Mouse (Mus musculus) heart, postnatal 10 days (tissue): Measurements from ENCODE around the gene Mlycd. TPM values are rescaled to one million over a fixed set of nuclear protein-coding genes. Genes with fewer than 3 reads are reported as not detected.
A peak's percentile ranks its signal among the peaks of the same experiment; 100 is the strongest.

Experiments
- DNase-seq, 2 experiments: peaks; one replicate each; pipeline ENCODE4 v3.0.0; 2021
- intact Hi-C: fragments of 180-260 bp; cut with DNase I; formaldehyde crosslinking; loops from one replicate; pipeline ENCODE4 v1.15.1; 2025
- total RNA-seq, 2 experiments: library from RNA; stranded (reverse); gene quantifications; 2 replicates each; pipeline ENCODE4 v1.2.3; 2021

Gene Mlycd
- total RNA-seq, 2 experiments from 2014 or later: 98.4 to 115 TPM

- intact Hi-C loops: no loop called here
- no peak for DNase-seq
These were observed 34.2 kb downstream of the Mlycd start for GRCm38 (mm10) chr8:119428766-119429327.

- intact Hi-C loops: no loop called here
- no peak for DNase-seq
These were observed 34.9 kb downstream of the Mlycd start for GRCm38 (mm10) chr8:119429552-119429951.

- DNase-seq: no peak
- intact Hi-C loops: no loop called here
These were observed 35.6 kb downstream of the Mlycd start for GRCm38 (mm10) chr8:119430250-119430649.

GRCm38 (mm10) chr8:119430690-119431089 lies 36.0 kb downstream of the Mlycd start:
- intact Hi-C loops: no loop called here

GRCm38 (mm10) chr8:119432372-119432771 lies 37.7 kb downstream of the Mlycd start:
- intact Hi-C loops: no loop called here

More at GRCm38 (mm10) chr8:119430690-119431089, 36.0 kb downstream of the Mlycd start:
- no peak for DNase-seq

GRCm38 (mm10) chr8:119433582-119434174 lies 39.0 kb downstream of the Mlycd start, which contains the start of gene Osgin1:
Osgin1 (plus strand) TSS chr8:119434124.
- intact Hi-C loops: no loop called here
- DNase-seq: no peak

More at GRCm38 (mm10) chr8:119432372-119432771, 37.7 kb downstream of the Mlycd start:
- DNase-seq: no peak

- DNase-seq: no peak
These were observed 39.9 kb downstream of the Mlycd start for GRCm38 (mm10) chr8:119434569-119434968.

GRCm38 (mm10) chr8:119435527-119435926 lies 40.8 kb downstream of the Mlycd start:
- intact Hi-C loops: no loop called here

More at GRCm38 (mm10) chr8:119434569-119434968, 39.9 kb downstream of the Mlycd start:
- intact Hi-C loops: no loop called here

GRCm38 (mm10) chr8:119436331-119436730 lies 41.7 kb downstream of the Mlycd start:
- intact Hi-C loops: no loop called here

More at GRCm38 (mm10) chr8:119435527-119435926, 40.8 kb downstream of the Mlycd start:
- DNase-seq: no peak

GRCm38 (mm10) chr8:119436933-119437332 lies 42.3 kb downstream of the Mlycd start:
- intact Hi-C loops: no loop called here
- peak; percentile 80 to 85 for DNase-seq

More at GRCm38 (mm10) chr8:119436331-119436730, 41.7 kb downstream of the Mlycd start:
- no peak for DNase-seq

GRCm38 (mm10) chr8:119437506-119437905 lies 42.8 kb downstream of the Mlycd start:
- no peak for DNase-seq
- intact Hi-C loops: no loop called here

- no peak for DNase-seq
- intact Hi-C loops: no loop called here
These were observed 44.2 kb downstream of the Mlycd start for GRCm38 (mm10) chr8:119438876-119439275.

- intact Hi-C loops: no loop called here
- DNase-seq: no peak
These were observed 44.7 kb downstream of the Mlycd start for GRCm38 (mm10) chr8:119439424-119439823.

GRCm38 (mm10) chr8:119439893-119440249 lies 45.2 kb downstream of the Mlycd start:
- intact Hi-C loops: loop anchor here (2.0 kb wide), 4 partner anchors 17 to 165 kb away; partner anchors contain the start of gene Taf1c
- no peak for DNase-seq

- peak; percentile 87 to 91 for DNase-seq
- intact Hi-C loops: loop anchor here (2.0 kb wide), 4 partner anchors 18 to 164 kb away; partner anchors contain the start of gene Taf1c
These were observed 45.7 kb downstream of the Mlycd start for GRCm38 (mm10) chr8:119440250-119440951.

- intact Hi-C loops: loop anchor here (2.0 kb wide), 4 partner anchors 18 to 164 kb away; partner anchors contain the start of gene Taf1c
- no peak for DNase-seq
These were observed 46.2 kb downstream of the Mlycd start for GRCm38 (mm10) chr8:119440952-119441270.

GRCm38 (mm10) chr8:119442013-119442412 lies 47.3 kb downstream of the Mlycd start:
- intact Hi-C loops: no loop called here
- DNase-seq: no peak

- no peak for DNase-seq
- intact Hi-C loops: no loop called here
These were observed 48.3 kb downstream of the Mlycd start for GRCm38 (mm10) chr8:119442970-119443369.

GRCm38 (mm10) chr8:119446211-119446989 lies 51.7 kb downstream of the Mlycd start, which contains the start of gene Necab2:
Necab2 (plus strand) TSS chr8:119446719.
- peak; percentile 79 to 89 for DNase-seq
- intact Hi-C loops: loop anchor here (2.0 kb wide), 1 partner anchor 228 kb away; no protein-coding TSS in a partner anchor

- intact Hi-C loops: loop anchor here (2.0 kb wide), 1 partner anchor 228 kb away; no protein-coding TSS in a partner anchor
- no peak for DNase-seq
These were observed 52.5 kb downstream of the Mlycd start for GRCm38 (mm10) chr8:119446990-119447780.
